Mouse (Mus musculus): ENCODE results near the gene Faf2.

- no peak for TF ChIP-seq MYOD1 (IDR thresholded peaks at IDR 0.05; ENCODE audit: control insufficient read depth in 1 of 3, insufficient read length in 2 of 3, low read depth in 2 of 3)
- no peak for TF ChIP-seq TCF12 (IDR thresholded peaks at IDR 0.05; ENCODE audit: insufficient read depth, poor library complexity, severe bottlenecking)
- TF ChIP-seq USF1 (IDR thresholded peaks at IDR 0.05; ENCODE audit: low read depth), result no peak
Observed at GRCm38 (mm10) chr13:54616307-54616706, 5.3 kb upstream of the Faf2 start.
